Mouse (Mus musculus) fibroblast of lung, adult 2 months (primary cell): ENCODE measurements around the gene Schip1.

Experiments used
- DNase-seq: peaks from one replicate; pipeline ENCODE4 v3.0.0-alpha.2; 2011; ENCODE audit warnings: low read depth

Gene Schip1

DNA sequence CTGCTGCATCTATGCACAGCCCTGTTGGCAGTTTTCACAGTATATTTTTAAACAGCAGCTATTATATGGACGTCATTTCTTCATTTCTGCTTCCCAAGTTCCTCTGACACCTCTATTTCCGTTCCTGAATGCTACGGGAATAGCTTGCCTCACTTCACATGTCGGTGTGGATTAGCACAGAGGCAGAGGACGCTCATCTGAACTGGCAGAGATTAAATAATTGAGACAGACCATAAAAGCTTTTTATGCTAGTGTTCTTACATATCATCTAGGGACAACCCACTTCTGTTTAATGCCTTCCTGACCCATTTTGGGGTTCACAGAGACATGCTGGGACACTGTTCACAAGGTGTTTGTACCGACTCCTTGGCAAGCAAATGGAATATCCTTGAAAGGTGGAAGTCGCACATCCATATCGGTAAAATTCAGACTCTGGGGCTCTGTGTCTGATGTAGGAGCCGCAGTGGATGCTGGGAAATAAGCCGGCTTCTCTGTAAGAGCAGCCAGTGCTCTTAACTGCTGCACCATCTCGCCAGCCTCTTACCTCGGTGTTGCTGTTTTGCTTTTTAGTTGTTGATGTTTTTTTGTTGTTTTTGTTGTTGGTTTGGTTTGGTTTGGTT, 610.7 kb downstream of the Schip1 start:
- DNase-seq, result no peak
